Mouse (Mus musculus): ENCODE results near the gene Kif26b.

The Kif26b gene

GRCm38 (mm10) chr1:178661556-178661955 lies 132.6 kb downstream of the Kif26b start:
- no peak for DNase-seq (ENCODE audit: low read depth, low spot score)

DNA sequence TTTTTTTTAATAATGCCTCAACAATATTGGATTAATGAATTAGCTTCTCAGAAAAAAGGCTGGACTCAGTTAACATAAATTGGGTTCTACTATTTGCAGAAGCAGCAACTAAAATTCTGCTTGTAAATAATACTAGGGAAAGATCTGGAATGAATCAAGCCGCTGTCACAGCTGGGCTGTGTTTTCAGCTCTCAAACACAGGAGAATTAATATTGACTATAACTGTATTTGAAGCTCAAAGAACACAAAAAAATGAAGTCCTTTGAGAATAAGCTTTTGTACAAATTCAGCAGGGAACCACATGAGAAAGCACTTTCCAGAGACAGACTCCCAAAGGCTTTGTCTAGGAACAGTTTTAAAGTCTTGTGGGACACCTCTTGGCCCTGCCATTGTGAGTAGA lies 134.6 kb downstream of the Kif26b start:
- DNase-seq (ENCODE audit: low read depth, low spot score), result no peak

DNA sequence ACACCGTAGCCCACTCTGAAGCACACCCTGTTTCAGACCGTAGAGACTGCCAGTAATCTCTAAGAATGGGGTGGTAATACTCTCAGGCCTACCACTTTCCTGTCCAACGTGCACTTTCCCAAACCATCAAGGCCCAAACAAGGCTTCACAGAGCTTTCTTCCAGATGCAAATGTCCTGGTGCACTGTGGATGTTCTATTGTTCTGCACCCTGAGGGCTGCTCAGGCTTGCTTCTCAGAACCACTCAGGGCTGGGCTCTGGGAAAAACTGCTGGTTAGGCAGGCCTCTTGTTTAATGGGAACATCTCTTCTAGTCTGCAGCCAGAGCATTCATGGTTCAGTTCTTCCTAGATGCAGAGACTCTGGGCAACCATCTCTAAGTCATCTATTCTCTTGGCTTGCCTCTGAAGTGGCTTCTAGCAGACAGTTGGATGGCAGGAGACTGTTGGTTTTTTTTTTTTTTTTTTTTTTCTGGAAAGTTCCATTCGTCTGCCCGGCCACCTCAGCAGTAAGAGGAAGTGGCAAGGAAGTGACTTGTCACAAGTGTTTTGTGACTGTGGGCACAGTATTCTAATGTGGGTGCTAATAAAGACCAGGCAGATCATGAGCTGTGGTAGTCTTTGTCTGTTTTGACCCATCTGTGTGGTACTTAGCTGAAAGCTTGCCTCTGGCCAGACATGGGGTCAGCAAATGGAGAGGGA lies 135.5 kb downstream of the Kif26b start:
- no peak for DNase-seq (ENCODE audit: low read depth, low spot score)

DNA sequence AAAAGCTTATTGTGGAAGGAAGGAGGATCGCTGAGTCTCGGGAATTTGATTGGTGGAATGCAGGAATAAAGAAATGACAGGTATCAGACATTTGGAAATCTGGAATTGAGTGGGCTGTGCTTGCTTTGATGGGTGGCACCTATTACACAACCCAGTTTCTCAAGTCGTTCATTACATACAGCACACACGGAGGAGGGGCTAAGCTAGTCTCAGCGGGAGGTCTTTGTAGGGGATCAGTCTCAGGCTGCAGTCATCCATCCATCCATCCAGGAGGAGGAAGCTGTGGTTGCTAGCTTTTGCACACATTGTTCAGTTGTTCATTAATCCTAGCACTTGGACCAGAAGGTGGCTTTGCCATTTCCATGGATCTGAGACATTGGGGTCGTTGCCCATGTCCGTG lies 137.6 kb downstream of the Kif26b start:
- DNase-seq (ENCODE audit: low read depth, low spot score), result no peak

DNA sequence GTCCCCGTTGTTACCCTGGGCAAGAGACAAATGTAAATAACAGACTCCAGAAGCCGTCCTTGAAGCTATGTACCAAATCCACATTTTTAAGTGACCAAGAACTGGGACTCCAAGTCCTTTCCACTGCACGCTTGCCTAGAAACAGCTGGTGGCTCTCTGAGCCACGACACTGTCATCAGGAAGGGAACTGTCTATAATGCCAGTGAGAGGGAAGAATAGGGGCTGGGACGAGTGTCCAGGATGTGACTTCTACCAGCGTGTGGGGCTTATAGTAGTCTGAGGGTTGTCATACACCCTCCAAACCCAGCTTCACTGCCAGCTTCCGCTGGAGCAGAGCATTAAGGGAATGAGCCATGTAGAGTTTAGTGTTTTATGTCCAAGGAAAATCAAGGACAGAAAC lies 138.9 kb downstream of the Kif26b start:
- DNase-seq (ENCODE audit: low read depth, low spot score), result no peak

GRCm38 (mm10) chr1:178668907-178669306 lies 140.0 kb downstream of the Kif26b start:
- DNase-seq (ENCODE audit: low read depth, low spot score), result no peak

- DNase-seq (ENCODE audit: low read depth, low spot score), result no peak
Observed at GRCm38 (mm10) chr1:178673051-178673450, 144.1 kb downstream of the Kif26b start.

GRCm38 (mm10) chr1:178673506-178673905 lies 144.6 kb downstream of the Kif26b start:
- no peak for DNase-seq (ENCODE audit: low read depth, low spot score)

GRCm38 (mm10) chr1:178675542-178676252 lies 146.8 kb downstream of the Kif26b start:
- DNase-seq (ENCODE audit: low read depth, low spot score), result no peak

DNA sequence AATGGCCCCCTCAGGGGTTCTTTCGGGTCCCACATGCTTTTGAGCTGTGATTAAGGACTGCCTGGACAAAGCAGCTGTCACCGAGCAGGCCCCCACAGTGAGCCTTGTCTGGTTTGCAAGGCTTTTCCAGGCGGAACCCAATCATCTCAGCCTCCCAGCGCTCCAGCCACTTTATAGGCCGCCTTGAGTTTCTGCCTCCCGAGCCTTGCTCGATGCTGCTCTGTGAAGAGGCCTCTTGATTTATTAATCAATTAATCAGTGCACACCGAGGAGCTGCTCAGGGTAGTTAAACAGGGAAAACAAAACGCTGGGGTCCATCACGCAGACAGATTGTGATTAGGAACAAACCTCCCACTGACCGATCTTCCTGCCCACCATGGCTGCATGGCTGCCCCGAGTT lies 148.2 kb downstream of the Kif26b start:
- DNase-seq (ENCODE audit: low read depth, low spot score), result peak; percentile 32

DNA sequence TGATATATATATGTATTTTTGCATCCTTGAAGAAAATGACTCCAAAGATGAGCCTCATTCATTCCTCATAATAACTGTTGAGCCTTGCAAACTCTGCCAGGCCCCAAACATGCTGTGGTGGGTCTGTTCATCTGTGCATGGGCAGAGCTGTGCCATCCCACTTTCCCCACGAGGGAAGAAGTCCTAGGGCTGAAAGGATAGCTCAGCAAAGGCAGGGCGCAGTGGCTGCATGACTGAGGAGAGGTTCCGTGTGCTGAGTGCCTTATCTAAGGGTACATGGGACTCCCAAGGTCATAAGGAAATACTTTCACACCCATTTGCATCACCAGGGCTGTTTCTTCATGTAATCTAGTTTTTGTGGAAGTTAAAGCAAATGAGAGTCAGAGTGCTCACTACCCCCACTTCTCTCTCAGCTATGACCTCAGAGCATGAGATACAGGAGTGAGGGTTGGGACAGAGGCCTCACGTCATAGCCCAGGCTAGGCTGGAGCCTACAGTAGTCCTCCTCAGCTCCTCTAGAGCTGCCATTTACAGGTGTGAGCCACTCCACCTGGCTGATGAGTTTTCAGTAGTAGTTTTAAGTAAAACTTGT lies 148.8 kb downstream of the Kif26b start:
- no peak for DNase-seq (ENCODE audit: low read depth, low spot score)

DNA sequence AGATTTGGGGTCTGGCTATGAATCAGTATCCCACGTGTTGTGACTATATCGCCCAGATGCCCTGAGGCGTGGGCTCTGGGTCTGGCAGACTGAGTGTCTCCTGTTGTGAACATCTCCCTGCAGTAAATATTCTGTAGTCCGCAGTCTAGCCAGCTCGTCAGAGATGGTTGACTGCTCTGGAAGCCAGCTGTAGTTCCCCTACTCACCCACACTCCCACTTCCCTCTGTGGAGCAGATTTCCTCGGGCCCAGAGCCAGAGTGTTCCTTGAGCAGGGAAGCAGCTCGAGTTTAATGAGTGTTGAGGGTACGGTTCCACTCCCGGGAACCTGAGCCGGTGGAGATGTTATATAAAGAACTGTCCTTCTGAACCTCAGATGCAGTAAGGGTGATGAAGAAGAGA lies 154.7 kb downstream of the Kif26b start:
- no peak for DNase-seq (ENCODE audit: low read depth, low spot score)

DNA sequence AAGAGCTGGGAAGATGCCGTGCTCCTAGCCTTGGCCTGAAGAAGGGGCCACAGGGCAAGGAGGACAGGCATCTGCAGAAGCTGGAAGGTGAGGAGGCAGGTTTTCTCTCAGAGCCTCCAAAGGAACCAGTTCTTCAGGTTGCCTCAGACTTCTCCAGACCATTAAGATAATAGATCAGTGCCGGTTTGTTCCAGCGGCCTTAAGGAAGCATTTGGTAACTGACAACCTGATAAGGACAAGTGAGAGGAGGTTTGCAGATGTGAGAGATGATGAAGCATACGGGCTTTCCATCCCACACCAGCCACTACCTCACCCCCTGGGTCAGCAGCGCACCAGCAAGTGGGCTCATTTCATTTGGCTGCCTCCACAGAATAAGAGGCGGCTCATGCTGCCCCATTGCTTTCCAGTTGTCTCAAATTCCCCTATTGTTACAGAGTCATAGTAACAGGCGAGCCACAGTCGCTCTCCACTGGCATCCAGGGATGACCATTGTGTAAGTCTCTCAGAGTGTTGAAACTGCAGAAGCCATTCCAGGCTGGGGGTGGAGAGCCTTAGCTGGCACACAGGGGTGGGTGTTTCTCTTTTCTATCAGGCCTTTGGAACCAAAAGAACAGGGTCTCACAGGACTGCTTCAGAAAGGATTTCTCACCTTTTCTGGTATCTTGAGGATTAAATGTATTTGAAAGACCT lies 156.2 kb downstream of the Kif26b start:
- no peak for DNase-seq (ENCODE audit: low read depth, low spot score)

DNA sequence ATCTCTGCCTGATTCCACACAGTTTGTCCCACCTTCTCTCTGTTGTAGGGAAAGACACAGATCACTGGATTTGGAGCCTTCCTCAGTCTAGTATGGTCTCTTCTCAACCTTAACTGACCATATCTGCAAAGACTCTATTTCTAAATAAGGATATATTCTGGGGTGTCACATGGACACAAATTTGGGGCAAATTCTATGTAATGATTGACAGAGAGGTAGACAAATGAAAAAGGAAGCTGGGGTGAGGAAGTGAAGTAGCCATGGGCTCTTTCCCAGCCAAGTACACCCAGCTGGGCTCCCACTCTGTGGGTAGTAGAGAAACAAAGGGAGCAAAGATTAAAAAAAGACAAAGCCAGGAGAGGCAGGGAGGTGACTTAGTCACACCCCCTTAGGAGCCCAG lies 158.0 kb downstream of the Kif26b start:
- DNase-seq (ENCODE audit: low read depth, low spot score), result no peak

GRCm38 (mm10) chr1:178689512-178689911 lies 160.6 kb downstream of the Kif26b start:
- DNase-seq (ENCODE audit: low read depth, low spot score), result no peak

DNA sequence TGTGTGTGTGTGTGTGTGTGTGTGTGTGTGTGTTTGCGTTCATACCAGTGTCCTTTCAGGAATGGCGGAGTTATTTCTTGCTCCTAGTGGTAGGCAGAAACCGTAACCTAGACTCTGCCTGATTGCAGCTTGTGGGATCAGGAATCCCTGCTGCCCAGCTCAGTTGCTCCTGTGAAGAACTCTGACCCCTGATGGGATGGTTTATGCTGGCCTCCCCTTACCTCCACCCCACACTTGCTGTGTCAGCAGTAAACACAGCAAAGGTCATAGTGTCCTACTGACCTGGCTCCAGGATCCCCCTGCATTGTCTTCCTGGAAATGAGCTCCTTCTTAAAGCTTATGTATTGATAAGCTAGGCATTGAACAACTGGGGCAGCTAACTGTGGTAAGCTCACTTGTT lies 162.8 kb downstream of the Kif26b start:
- DNase-seq (ENCODE audit: low read depth, low spot score), result no peak

- no peak for DNase-seq (ENCODE audit: low read depth, low spot score)
Observed at GRCm38 (mm10) chr1:178700102-178700501, 171.2 kb downstream of the Kif26b start.

GRCm38 (mm10) chr1:178703496-178703895 lies 174.6 kb downstream of the Kif26b start:
- no peak for DNase-seq (ENCODE audit: low read depth, low spot score)

DNA sequence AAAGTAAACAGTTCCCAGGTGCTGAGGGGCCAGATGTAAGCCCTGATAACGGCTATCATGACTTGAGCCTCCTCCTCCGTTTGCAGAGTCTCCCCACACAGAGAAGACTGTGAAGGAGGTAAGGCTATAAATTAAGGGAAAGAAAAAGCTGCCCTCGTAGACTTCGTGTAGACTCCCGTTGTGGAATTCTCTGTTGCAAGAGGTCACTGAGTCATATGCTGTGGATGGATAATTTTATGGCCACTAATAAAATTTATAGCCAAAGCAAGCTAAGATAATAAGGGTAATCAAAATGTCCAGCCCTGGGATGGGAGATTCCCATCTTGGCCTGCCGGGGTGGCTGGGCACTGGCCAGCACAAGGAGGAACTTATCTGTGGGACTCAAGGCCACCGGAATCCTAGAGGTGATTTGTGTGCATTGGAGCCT lies 179.0 kb downstream of the Kif26b start:
- no peak for DNase-seq (ENCODE audit: low read depth, low spot score)

- no peak for DNase-seq (ENCODE audit: low read depth, low spot score)
Observed at GRCm38 (mm10) chr1:178708356-178708755, 179.4 kb downstream of the Kif26b start.

DNA sequence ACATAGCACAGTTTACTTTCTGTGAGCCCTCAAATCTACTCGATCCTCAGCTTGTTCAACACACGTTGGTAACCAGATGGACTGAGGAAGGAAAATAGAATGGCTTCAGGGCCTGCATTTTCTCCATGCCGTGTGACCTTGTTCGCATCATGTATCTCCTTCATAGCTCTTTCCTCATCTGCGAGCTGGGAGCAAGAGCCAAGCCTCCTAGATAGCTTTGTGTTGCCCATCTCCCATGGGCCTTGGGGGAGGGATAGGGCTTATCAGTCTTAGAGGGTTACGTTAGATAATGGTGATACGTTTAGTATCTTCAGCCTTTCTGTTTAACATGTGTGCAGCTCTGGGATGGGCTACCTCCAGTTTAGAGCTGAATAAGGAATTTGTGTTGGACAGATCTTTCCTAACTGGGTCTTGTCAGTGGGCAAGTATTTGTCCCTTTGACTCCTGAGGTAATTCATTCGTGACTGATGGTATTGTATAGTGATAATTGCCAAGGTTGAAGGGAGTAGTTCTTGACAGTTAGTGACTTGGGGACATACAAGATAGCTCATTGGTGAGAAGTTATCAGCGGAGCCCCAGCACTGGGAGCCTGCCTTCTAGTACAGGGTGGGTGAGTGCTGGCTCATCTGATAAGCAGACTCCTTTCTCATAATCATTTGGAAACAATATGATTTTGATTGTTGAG lies 183.4 kb downstream of the Kif26b start:
- no peak for DNase-seq (ENCODE audit: low read depth, low spot score)

DNA sequence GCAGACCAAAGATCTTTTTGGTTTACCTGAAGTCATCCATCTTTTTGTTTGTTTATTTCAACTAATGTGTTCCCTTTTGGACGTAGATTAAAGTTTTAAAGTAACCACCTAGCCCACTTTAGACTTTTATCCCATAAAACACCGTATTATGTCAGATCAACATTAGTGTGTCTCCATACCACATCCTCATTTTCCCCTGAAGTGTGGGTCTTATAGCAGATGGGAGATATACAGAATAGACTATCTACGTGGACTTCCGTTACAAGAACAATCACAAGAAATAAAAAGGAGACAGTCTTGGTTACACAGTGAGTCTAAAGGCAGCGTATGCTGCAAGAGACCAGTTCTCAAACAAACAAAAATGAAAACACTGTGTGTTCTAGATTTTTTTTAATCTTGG lies 185.3 kb downstream of the Kif26b start:
- no peak for DNase-seq (ENCODE audit: low read depth, low spot score)
